9 mouse cellular contexts compared by ENCODE assay signal in genomic region chr3:154723198-154723597, GRCm38 (mm10). TPM values are rescaled to one million over a fixed set of nuclear protein-coding genes. Genes with fewer than 3 reads are reported as not detected.
DNase-seq lines count a peak whose midpoint lies in the region; ATAC-seq lines count a peak whose summit lies in the region.
"Had no signal": no experiment of that assay in that cellular context is flagged by ENCODE, and none has a peak within 500 bp of the region (broad histone marks: within the 10 kb centered on the region; RNA-seq: fewer than 3 reads in every experiment).

No protein-coding gene starts in this region.

- no peaks in the 10 kb centered on the region for H3K4me1 ChIP-seq in forebrain, embryonic 12.5 days
- H3K4me1 ChIP-seq: embryonic facial prominence, embryonic 12.5 days had no signal

- no peak overlapping the region for H3K4me3 ChIP-seq in forebrain, embryonic 12.5 days (replicated peaks)
- H3K4me3 ChIP-seq: embryonic facial prominence, embryonic 12.5 days had no signal

- no peak overlapping the region for H3K4me2 ChIP-seq in forebrain, embryonic 12.5 days
- H3K4me2 ChIP-seq: embryonic facial prominence, embryonic 12.5 days had no signal

- WGBS in forebrain, embryonic 12.5 days, result 89% methylated on average over 7 of the region's 7 CpGs

- intact Hi-C loops in heart, postnatal 14 days (cut with DNase I), result loop anchor here (5.0 kb wide), 1 partner anchor 71 kb away; no protein-coding TSS in a partner anchor

- H3K36me3 ChIP-seq in forebrain, embryonic 12.5 days (replicated peaks), result no peaks in the 10 kb centered on the region
- H3K36me3 ChIP-seq: embryonic facial prominence, embryonic 12.5 days had no signal

- H3K9me3 ChIP-seq in forebrain, embryonic 12.5 days, result no peaks in the 10 kb centered on the region
- H3K9me3 ChIP-seq: embryonic facial prominence, embryonic 12.5 days had no signal

- H3K9ac ChIP-seq in forebrain, embryonic 12.5 days, result no peak overlapping the region
- H3K9ac ChIP-seq: embryonic facial prominence, embryonic 12.5 days; liver, postnatal 0 days had no signal

- no peak for ATAC-seq in forebrain, embryonic 12.5 days (ENCODE audit: low FRiP score)
- ATAC-seq: liver, postnatal 0 days had no signal

- H3K27ac ChIP-seq in forebrain, embryonic 12.5 days, result no peak overlapping the region
- H3K27ac ChIP-seq: embryonic facial prominence, embryonic 12.5 days had no signal

- peak; percentile 40 to 41 for DNase-seq in layer of hippocampus, postnatal 10 days (ENCODE audit: low spot score in 2 of 2)
- no peak for DNase-seq in layer of hippocampus, postnatal 14 days (ENCODE audit: low spot score in 2 of 2)
- peak; percentile 63 for DNase-seq in cerebellum, adult 8-10 months
- peak; percentile 38 to 61 for DNase-seq in heart, postnatal 14 days
- DNase-seq in lung, postnatal 36 days, result peak; percentile 88
- no peak for DNase-seq in left cerebral cortex, adult 18-20 months (ENCODE audit: low spot score in 2 of 2)
- DNase-seq: liver, postnatal 0 days had no signal

- no peaks in the 10 kb centered on the region for H3K27me3 ChIP-seq in forebrain, embryonic 12.5 days
- H3K27me3 ChIP-seq: embryonic facial prominence, embryonic 12.5 days had no signal

RNA-seq across cellular contexts. Expression of gene Erich3, which starts 59.5 kb away (rescaled TPM):
- total RNA-seq in layer of hippocampus, postnatal 10 days (2021), result 1 to 10 TPM; 5.1 to 6.1 TPM
- 1 to 10 TPM; 5.3 to 5.4 TPM for total RNA-seq in layer of hippocampus, postnatal 14 days (2021)
- under 1 TPM; 0.05 to 0.22 TPM for total RNA-seq in heart, postnatal 14 days (2021)
- total RNA-seq in left cerebral cortex, adult 18-20 months (2021), result 10 to 100 TPM; 11.0 to 12.2 TPM
- polyA plus RNA-seq in forebrain, embryonic 12.5 days (2016; fragmentation: Nextera tagmentation; extraction: Ambion mirVana), result 0.58 and 0.68 TPM in 2 replicates
- polyA plus RNA-seq: liver, postnatal 0 days had no signal

Comparison
In these comparisons a context has a peak if more than half of its experiments do, and no peak if none do; other contexts are left out.
1. DNase-seq: peak in layer of hippocampus, postnatal 10 days (2 of 2), cerebellum, adult 8-10 months (single experiment), heart, postnatal 14 days (2 of 2) and lung, postnatal 36 days (single experiment); none in layer of hippocampus, postnatal 14 days (0 of 2) and left cerebral cortex, adult 18-20 months (0 of 2).
2. RNA of gene Erich3, which starts 59.5 kb away (total RNA-seq): 11.0 to 12.2 TPM in left cerebral cortex, adult 18-20 months, 5.1 to 6.1 TPM in layer of hippocampus, postnatal 10 days and 5.3 to 5.4 TPM in layer of hippocampus, postnatal 14 days; 0.05 to 0.22 TPM in heart, postnatal 14 days; every median in the first group is over 4 times any median in the second.